Comparison of ENCODE assay signal across 17 mouse cellular contexts in the genomic region with DNA sequence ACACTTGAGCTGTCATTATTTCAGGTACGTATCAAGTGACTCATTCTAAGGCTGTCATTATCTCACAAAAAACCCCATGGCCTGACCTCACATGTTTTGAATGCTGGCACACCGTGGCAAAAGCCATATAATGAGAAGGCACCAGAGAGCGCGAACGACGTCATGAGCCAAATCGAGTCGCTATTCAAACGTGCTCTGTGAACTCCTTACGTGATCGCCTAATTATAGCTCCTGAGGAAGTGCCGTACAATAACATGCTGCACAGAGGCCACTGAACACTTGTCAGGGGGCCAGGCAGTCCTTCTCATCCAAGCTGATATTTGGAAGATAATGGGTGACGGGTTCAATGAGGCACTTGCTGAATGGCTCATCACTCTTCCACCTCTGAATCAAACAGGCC. TPM values are rescaled to one million over a fixed set of nuclear protein-coding genes. Genes with fewer than 3 reads are reported as not detected.
DNase-seq lines count a peak whose midpoint lies in the region; ATAC-seq and TF ChIP-seq lines count a peak whose summit lies in the region.
"Had no signal": no experiment of that assay in that cellular context is flagged by ENCODE, and none has a peak within 500 bp of the region (broad histone marks: within the 10 kb centered on the region; RNA-seq: fewer than 3 reads in every experiment).

No protein-coding gene starts in this region.

- TF ChIP-seq EP300 in heart, postnatal 0 days (IDR thresholded peaks at IDR 0.05; ENCODE audit: low read depth), result no peak

- no peaks in the 10 kb centered on the region for H3K27me3 ChIP-seq in midbrain, embryonic 15.5 days (replicated peaks)
- H3K27me3 ChIP-seq in midbrain, embryonic 11.5 days (ENCODE audit: control insufficient read depth, insufficient read depth, low read length), result no peaks in the 10 kb centered on the region
- H3K27me3 ChIP-seq in heart, postnatal 0 days (ENCODE audit: control insufficient read depth, insufficient read depth, low read length), result no peaks in the 10 kb centered on the region
- H3K27me3 ChIP-seq: forebrain, embryonic 12.5 days; limb, embryonic 15.5 days; megakaryocyte, embryonic 14.5 days; stomach, embryonic 15.5 days had no signal

- H3K4me2 ChIP-seq in midbrain, embryonic 15.5 days, result no peak overlapping the region
- H3K4me2 ChIP-seq in midbrain, embryonic 11.5 days, result no peak overlapping the region
- H3K4me2 ChIP-seq in heart, postnatal 0 days (ENCODE audit: low read depth, low read length), result peak overlapping the region; percentile 30
- H3K4me2 ChIP-seq: forebrain, embryonic 12.5 days; limb, embryonic 15.5 days; stomach, embryonic 15.5 days had no signal

- no peaks in the 10 kb centered on the region for H3K4me1 ChIP-seq in midbrain, embryonic 15.5 days
- H3K4me1 ChIP-seq in midbrain, embryonic 11.5 days (ENCODE audit: control insufficient read depth, insufficient read depth, low read length), result no peaks in the 10 kb centered on the region
- peaks cover 7% of the 10 kb centered on the region for H3K4me1 ChIP-seq in heart, postnatal 0 days (ENCODE audit: control insufficient read depth, insufficient read depth)
- H3K4me1 ChIP-seq: forebrain, embryonic 12.5 days; hindbrain, embryonic 10.5 days; limb, embryonic 15.5 days; megakaryocyte, embryonic 14.5 days; stomach, embryonic 15.5 days had no signal

- no peaks in the 10 kb centered on the region for H3K9me3 ChIP-seq in midbrain, embryonic 15.5 days
- no peaks in the 10 kb centered on the region for H3K9me3 ChIP-seq in midbrain, embryonic 11.5 days (ENCODE audit: control insufficient read depth, low read length)
- no peaks in the 10 kb centered on the region for H3K9me3 ChIP-seq in heart, postnatal 0 days (replicated peaks; ENCODE audit: control insufficient read depth, low read length)
- H3K9me3 ChIP-seq: forebrain, embryonic 12.5 days; hindbrain, embryonic 10.5 days; limb, embryonic 15.5 days; megakaryocyte, embryonic 14.5 days; stomach, embryonic 15.5 days had no signal

- no peak overlapping the region for H3K9ac ChIP-seq in midbrain, embryonic 15.5 days
- no peak overlapping the region for H3K9ac ChIP-seq in midbrain, embryonic 11.5 days (ENCODE audit: low read length)
- no peak overlapping the region for H3K9ac ChIP-seq in heart, postnatal 0 days (replicated peaks; ENCODE audit: low read depth, low read length)
- H3K9ac ChIP-seq: forebrain, embryonic 12.5 days; limb, embryonic 15.5 days; stomach, embryonic 15.5 days had no signal

- no peak overlapping the region for H3K4me3 ChIP-seq in midbrain, embryonic 15.5 days
- H3K4me3 ChIP-seq in midbrain, embryonic 11.5 days (ENCODE audit: low read depth, low read length), result no peak overlapping the region
- H3K4me3 ChIP-seq in heart, postnatal 0 days (ENCODE audit: low read depth, low read length), result no peak overlapping the region
- H3K4me3 ChIP-seq: forebrain, embryonic 12.5 days; hindbrain, embryonic 10.5 days; limb, embryonic 15.5 days; megakaryocyte, embryonic 14.5 days; stomach, embryonic 15.5 days had no signal

- WGBS in midbrain, embryonic 15.5 days, result 82% methylated on average over 13 of the region's 13 CpGs
- WGBS in midbrain, embryonic 11.5 days, result 91% methylated on average over 13 of the region's 13 CpGs
- WGBS in heart, postnatal 0 days, result 26% methylated on average over 13 of the region's 13 CpGs

- peak; percentile 34 for DNase-seq in gastrocnemius, adult 18-20 months (ENCODE audit: low spot score)
- no peak for DNase-seq in gastrocnemius, adult 8-10 months (ENCODE audit: low spot score in 2 of 2)
- no peak for DNase-seq in midbrain, embryonic 11.5 days (ENCODE audit: low spot score, missing footprints)
- peak; percentile 84 for DNase-seq in heart, postnatal 0 days (ENCODE audit: low spot score)
- peak; percentile 34 for DNase-seq in skeletal muscle tissue, adult 2 months (ENCODE audit: low read depth, low spot score)
- no peak for DNase-seq in urinary bladder, postnatal 36 days (ENCODE audit: low spot score in 2 of 2)
- no peak for DNase-seq in ovary, postnatal 36 days (ENCODE audit: low spot score)
- DNase-seq: cerebellum, adult 9-10 months; kidney, adult 9 months; thymus, adult 2 months had no signal

- no peak overlapping the region for H3K27ac ChIP-seq in midbrain, embryonic 15.5 days
- H3K27ac ChIP-seq in midbrain, embryonic 11.5 days (ENCODE audit: low read depth, low read length), result no peak overlapping the region
- H3K27ac ChIP-seq in heart, postnatal 0 days (ENCODE audit: low read depth), result peak overlapping the region; percentile 12; the same call in 1 of the 2 replicates
- H3K27ac ChIP-seq: forebrain, embryonic 12.5 days; hindbrain, embryonic 10.5 days; limb, embryonic 15.5 days; stomach, embryonic 15.5 days had no signal

- ATAC-seq in midbrain, embryonic 15.5 days (replicated peaks), result 0 out of 2 replicates have a peak, but pooled peaks have one; percentile 27
- ATAC-seq in midbrain, embryonic 11.5 days (ENCODE audit: low FRiP score), result no peak
- peak; percentile 96 for ATAC-seq in heart, postnatal 0 days (ENCODE audit: insufficient read depth, low read depth)

- no peaks in the 10 kb centered on the region for H3K36me3 ChIP-seq in midbrain, embryonic 15.5 days (replicated peaks)
- H3K36me3 ChIP-seq in midbrain, embryonic 11.5 days (ENCODE audit: control insufficient read depth, insufficient read depth, low read length), result no peaks in the 10 kb centered on the region
- no peaks in the 10 kb centered on the region for H3K36me3 ChIP-seq in heart, postnatal 0 days (replicated peaks; ENCODE audit: control insufficient read depth, insufficient read depth, low read length)
- H3K36me3 ChIP-seq: forebrain, embryonic 12.5 days; hindbrain, embryonic 10.5 days; limb, embryonic 15.5 days; stomach, embryonic 15.5 days had no signal

- TF ChIP-seq CTCF in heart, postnatal 0 days (IDR thresholded peaks at IDR 0.05; ENCODE audit: low read depth), result no peak

RNA-seq across cellular contexts. Expression of a gene that starts 46.8 kb away (rescaled TPM):
- total RNA-seq in gastrocnemius, adult 18-20 months (2021), result under 1 TPM; 0.34 to 0.64 TPM
- under 1 TPM; 0.11 to 0.48 (median 0.30) TPM for total RNA-seq in gastrocnemius, adult 8-10 months (2022)
- 0.08 TPM in 2 replicates for polyA plus RNA-seq in midbrain, embryonic 15.5 days (2015; fragmentation: Nextera tagmentation; extraction: Ambion mirVana)
- polyA plus RNA-seq in midbrain, embryonic 11.5 days (2014; fragmentation: Nextera tagmentation; extraction: Ambion mirVana), result 0.46 and 0.90 TPM in 2 replicates
- total RNA-seq in heart, postnatal 0 days (2014; rRNA removed; ENCODE audit: low replicate concordance), result 0.15 and 0.65 TPM in 2 replicates
- 0.15 and 0.20 TPM in 2 replicates for polyA plus RNA-seq in heart, postnatal 0 days (2015; fragmentation: Nextera tagmentation; extraction: Ambion mirVana)
- polyA plus RNA-seq: liver, embryonic 16.5 days had no signal

Comparison
In these comparisons a context has a peak if more than half of its experiments do, and no peak if none do; other contexts are left out.
1. DNase-seq: peak in gastrocnemius, adult 18-20 months (single experiment), heart, postnatal 0 days (single experiment) and skeletal muscle tissue, adult 2 months (single experiment); none in gastrocnemius, adult 8-10 months (0 of 2), midbrain, embryonic 11.5 days (single experiment), urinary bladder, postnatal 36 days (0 of 2) and ovary, postnatal 36 days (single experiment).